Mouse (Mus musculus) splenic B cell, adult 2 months (primary cell): ENCODE measurements around the gene Odf3.

Experiments used
- DNase-seq: peaks from one replicate; pipeline ENCODE4 v3.0.0-alpha.2; 2011; ENCODE audit warnings: low read depth, low spot score
- H3K27me3 ChIP-seq: 2 replicates; pipeline ENCODE4 v1.6.1; 2012; ENCODE audit warnings: mild to moderate bottlenecking, low read length, moderate library complexity, mixed read lengths; ENCODE audit not compliant: control insufficient read depth, poor library complexity, insufficient read depth, severe bottlenecking
- H3K36me3 ChIP-seq: 2 replicates; pipeline ENCODE4 v1.6.1; 2012; ENCODE audit warnings: mild to moderate bottlenecking, low read length, moderate library complexity, mixed read lengths; ENCODE audit not compliant: control insufficient read depth, poor library complexity, insufficient read depth, severe bottlenecking

The Odf3 gene

GRCm38 (mm10) chr7:140834968-140835757 lies 12.4 kb upstream of the Odf3 start, which contains the start of gene Urah:
Gene Urah (plus strand): TSS chr7:140835018.
- Histone ChIP-seq H3K36me3 (no peaks in the 10 kb centered on the region), H3K27me3 (no peaks in the 10 kb centered on the region)
- no peak for DNase-seq

GRCm38 (mm10) chr7:140835758-140836087 lies 11.9 kb upstream of the Odf3 start:
- H3K27me3 ChIP-seq: no peaks in the 10 kb centered on the region
- DNase-seq: no peak
- no peaks in the 10 kb centered on the region for H3K36me3 ChIP-seq

GRCm38 (mm10) chr7:140836243-140837115 lies 11.1 kb upstream of the Odf3 start:
- Histone ChIP-seq H3K27me3 (no peaks in the 10 kb centered on the region), H3K36me3 (no peaks in the 10 kb centered on the region)
- no peak for DNase-seq

- no peaks in the 10 kb centered on the region for H3K27me3 ChIP-seq
- DNase-seq: no peak
- no peaks in the 10 kb centered on the region for H3K36me3 ChIP-seq
These were observed 8.0 kb upstream of the Odf3 start for GRCm38 (mm10) chr7:140839556-140839955.

GRCm38 (mm10) chr7:140840750-140841735 lies 6.6 kb upstream of the Odf3 start:
- no peaks in the 10 kb centered on the region for H3K36me3 ChIP-seq
- DNase-seq: no peak
- no peaks in the 10 kb centered on the region for H3K27me3 ChIP-seq

- Histone ChIP-seq H3K36me3 (no peaks in the 10 kb centered on the region), H3K27me3 (no peaks in the 10 kb centered on the region; the same call in 1 of the 2 replicates)
- no peak for DNase-seq
These were observed 3.8 kb upstream of the Odf3 start for GRCm38 (mm10) chr7:140843806-140844205.

GRCm38 (mm10) chr7:140844905-140845665 lies 2.5 kb upstream of the Odf3 start, which contains the start of gene Scgb1c1:
Gene Scgb1c1 (plus strand): TSS chr7:140845547.
- DNase-seq: peak; percentile 93
- Histone ChIP-seq H3K36me3 (no peaks in the 10 kb centered on the region), H3K27me3 (no peaks in the 10 kb centered on the region; the same call in 1 of the 2 replicates)

- Histone ChIP-seq H3K27me3 (no peaks in the 10 kb centered on the region; the same call in 1 of the 2 replicates), H3K36me3 (no peaks in the 10 kb centered on the region)
- DNase-seq: no peak
These were observed 1.9 kb upstream of the Odf3 start for GRCm38 (mm10) chr7:140845683-140846082.

GRCm38 (mm10) chr7:140846676-140847075 lies 929 bp upstream of the Odf3 start:
- no peak for DNase-seq
- H3K36me3 ChIP-seq: 0 out of 2 replicates have a peak, but pooled peaks cover 1% of the 10 kb centered on the region
- H3K27me3 ChIP-seq: no peaks in the 10 kb centered on the region; the same call in 1 of the 2 replicates

- Histone ChIP-seq H3K36me3 (0 out of 2 replicates have a peak, but pooled peaks cover 1% of the 10 kb centered on the region), H3K27me3 (no peaks in the 10 kb centered on the region; the same call in 1 of the 2 replicates)
- no peak for DNase-seq
These were observed 986 bp downstream of the Odf3 start for GRCm38 (mm10) chr7:140848591-140848990.

GRCm38 (mm10) chr7:140851916-140852315 lies 4.3 kb downstream of the Odf3 start:
- peaks cover 1% of the 10 kb centered on the region; the same call in 1 of the 2 replicates for H3K36me3 ChIP-seq
- no peak for DNase-seq

GRCm38 (mm10) chr7:140853386-140853785 lies 5.8 kb downstream of the Odf3 start:
- Histone ChIP-seq H3K27me3 (no peaks in the 10 kb centered on the region), H3K36me3 (peaks cover 1% of the 10 kb centered on the region; the same call in 1 of the 2 replicates)
- no peak for DNase-seq

More at GRCm38 (mm10) chr7:140851916-140852315, 4.3 kb downstream of the Odf3 start:
- H3K27me3 ChIP-seq: no peaks in the 10 kb centered on the region; the same call in 1 of the 2 replicates

- H3K27me3 ChIP-seq: no peaks in the 10 kb centered on the region
- H3K36me3 ChIP-seq: peaks cover 1% of the 10 kb centered on the region; the same call in 1 of the 2 replicates
- no peak for DNase-seq
These were observed 6.9 kb downstream of the Odf3 start for GRCm38 (mm10) chr7:140854483-140854882.
